Mouse (Mus musculus) liver, postnatal 0 days (tissue): ENCODE results near the gene Spdef. TPM values are rescaled to one million over a fixed set of nuclear protein-coding genes. Genes with fewer than 3 reads are reported as not detected.

Experiments used
- ATAC-seq: fragments of 200-750 bp; cut with Nextera tagmentation; 2 replicates; pipeline ENCODE4 v1.8.0; 2017; ENCODE audit warnings: mild to moderate bottlenecking, moderate library complexity
- DNase-seq: peaks from one replicate; pipeline ENCODE4 v3.0.0-alpha.2; 2016
- H3K27ac ChIP-seq: fragments of 300-500 bp; sonication (generic); 2 replicates; pipeline ENCODE4 v1.5.1; 2014; ENCODE audit warnings: antibody characterized with exemption, moderate library complexity, mild to moderate bottlenecking, low read depth
- H3K27me3 ChIP-seq: fragments of 300-500 bp; sonication (generic); 2 replicates; pipeline ENCODE4 v1.6.1; 2014; ENCODE audit warnings: low read length, control low read depth, mixed read lengths; ENCODE audit not compliant: insufficient read depth
- H3K36me3 ChIP-seq: fragments of 300-500 bp; sonication (generic); replicated peaks from 2 replicates; pipeline ENCODE4 v1.6.1; 2014; ENCODE audit warnings: mild to moderate bottlenecking, control low read depth, low read length, moderate library complexity, mixed read lengths; ENCODE audit not compliant: insufficient read depth
- H3K4me1 ChIP-seq: fragments of 300-500 bp; sonication (generic); 2 replicates; pipeline ENCODE4 v1.6.1; 2014; ENCODE audit warnings: antibody characterized with exemption, mild to moderate bottlenecking, control low read depth; ENCODE audit not compliant: insufficient read depth
- H3K4me2 ChIP-seq: fragments of 300-500 bp; sonication (generic); 2 replicates; pipeline ENCODE4 v1.6.1; 2014; ENCODE audit warnings: low read depth, mild to moderate bottlenecking, low read length, moderate library complexity, mixed read lengths
- H3K4me3 ChIP-seq: fragments of 300-500 bp; sonication (generic); 2 replicates; pipeline ENCODE4 v1.5.1; 2014; ENCODE audit warnings: low read depth, low read length
- H3K9ac ChIP-seq: fragments of 300-500 bp; sonication (generic); replicated peaks from 2 replicates; pipeline ENCODE4 v1.6.1; 2014; ENCODE audit warnings: mild to moderate bottlenecking, moderate library complexity
- H3K9me3 ChIP-seq: fragments of 300-500 bp; sonication (generic); 2 replicates; pipeline ENCODE4 v1.6.1; 2016; ENCODE audit warnings: mild to moderate bottlenecking, control low read depth, low read length, mixed read lengths
- CTCF ChIP-seq: sonication (generic); IDR thresholded peaks from 2 replicates; pipeline ENCODE4 v1.5.1; 2016; ENCODE audit warnings: antibody characterized with exemption, low read depth
- EP300 ChIP-seq: IDR thresholded peaks from 2 replicates; pipeline ENCODE4 v1.6.1; 2016; ENCODE audit warnings: antibody characterized with exemption, low read depth, mild to moderate bottlenecking
- WGBS: fragments of 180-500 bp; shearing (Covaris S2); extraction: QIAGEN DNeasy Blood & Tissue Kit; methylation state at CpG from one replicate; pipeline ENCODE4 v1.1.7; 2014; ENCODE audit not compliant: insufficient replicate concordance; 5-methylcytosine and 5-hydroxymethylcytosine counted together
- polyA plus RNA-seq: library from polyadenylated mRNA; unstranded; fragments of >200 nt; fragmentation: Nextera tagmentation; extraction: Ambion mirVana; gene quantifications from 2 replicates; pipeline ENCODE4 v1.2.1, GENCODE M21; 2015

The Spdef gene
- polyA plus RNA-seq, 1 experiment from 2014 or later = not detected

- ATAC-seq = no peak
These were observed 8.4 kb downstream of the Spdef start for GRCm38 (mm10) chr17:27720326-27720725.

GRCm38 (mm10) chr17:27719663-27720062 is 9.1 kb downstream of the Spdef start:
- Histone ChIP-seq H3K27ac (no peak overlapping the region), H3K9me3 (no peaks in the 10 kb centered on the region), H3K9ac (no peak overlapping the region), H3K4me2 (no peak overlapping the region), H3K4me3 (no peak overlapping the region), H3K27me3 (no peaks in the 10 kb centered on the region), H3K4me1 (peaks cover 8% of the 10 kb centered on the region), H3K36me3 (no peaks in the 10 kb centered on the region)
- DNase-seq (no peak), ATAC-seq (no peak)
- no peak for TF ChIP-seq EP300
- no peak for TF ChIP-seq CTCF
- 64% methylated on average over 14 of the region's 14 CpGs for WGBS

More at GRCm38 (mm10) chr17:27720326-27720725, 8.4 kb downstream of the Spdef start:
- H3K27me3 ChIP-seq = no peaks in the 10 kb centered on the region
- no peak for DNase-seq
- WGBS = 66% methylated on average over 9 of the region's 9 CpGs
- TF ChIP-seq CTCF (no peak), EP300 (no peak)
- H3K9ac ChIP-seq = no peak overlapping the region
- peaks cover 10% of the 10 kb centered on the region for H3K4me1 ChIP-seq
- no peaks in the 10 kb centered on the region for H3K36me3 ChIP-seq
- no peak overlapping the region for H3K27ac ChIP-seq
- H3K9me3 ChIP-seq = no peaks in the 10 kb centered on the region
- H3K4me2 ChIP-seq = no peak overlapping the region
- H3K4me3 ChIP-seq = no peak overlapping the region

- Histone ChIP-seq H3K27me3 (0 out of 2 replicates have a peak, but pooled peaks cover 2% of the 10 kb centered on the region), H3K4me3 (no peak overlapping the region), H3K9ac (no peak overlapping the region), H3K4me1 (peaks cover 8% of the 10 kb centered on the region), H3K4me2 (no peak overlapping the region), H3K9me3 (no peaks in the 10 kb centered on the region), H3K36me3 (no peaks in the 10 kb centered on the region), H3K27ac (no peak overlapping the region)
- DNase-seq (no peak), ATAC-seq (no peak)
- TF ChIP-seq EP300 (no peak), CTCF (0 out of 2 replicates have a peak, but pooled peaks have one; percentile 18)
- 49% methylated on average over 5 of the region's 5 CpGs for WGBS
These were observed 10.5 kb downstream of the Spdef start for GRCm38 (mm10) chr17:27718250-27718649.

GRCm38 (mm10) chr17:27716804-27717203 is 12.0 kb downstream of the Spdef start:
- H3K9me3 ChIP-seq = no peaks in the 10 kb centered on the region
- no peaks in the 10 kb centered on the region for H3K36me3 ChIP-seq
- TF ChIP-seq EP300 (no peak), CTCF (no peak)
- ATAC-seq (peak; percentile 59), DNase-seq (peak; percentile 60)
- 0 out of 2 replicates have a peak overlapping the region, but pooled peaks have one; percentile 3 for H3K4me3 ChIP-seq
- no peak overlapping the region for H3K27ac ChIP-seq
- WGBS = 10% methylated on average over 16 of the region's 16 CpGs
- H3K4me1 ChIP-seq = peaks cover 8% of the 10 kb centered on the region
- no peak overlapping the region for H3K9ac ChIP-seq
- peak overlapping the region; percentile 52 for H3K4me2 ChIP-seq
- H3K27me3 ChIP-seq = 0 out of 2 replicates have a peak, but pooled peaks cover 2% of the 10 kb centered on the region

GRCm38 (mm10) chr17:27712832-27713231 is 15.9 kb downstream of the Spdef start:
- DNase-seq (no peak), ATAC-seq (no peak)
- Histone ChIP-seq H3K36me3 (no peaks in the 10 kb centered on the region), H3K9me3 (no peaks in the 10 kb centered on the region), H3K4me2 (no peak overlapping the region), H3K27me3 (peaks cover 2% of the 10 kb centered on the region; the same call in 1 of the 2 replicates), H3K9ac (no peak overlapping the region), H3K27ac (no peak overlapping the region), H3K4me3 (no peak overlapping the region), H3K4me1 (peaks cover 11% of the 10 kb centered on the region)
- no peak for TF ChIP-seq CTCF
- 79% methylated on average over 1 of the region's 1 CpGs for WGBS

GRCm38 (mm10) chr17:27709650-27710049 is 19.1 kb downstream of the Spdef start:
- Histone ChIP-seq H3K36me3 (no peaks in the 10 kb centered on the region), H3K4me3 (no peak overlapping the region), H3K27me3 (peaks cover 9% of the 10 kb centered on the region; the same call in 1 of the 2 replicates), H3K4me2 (no peak overlapping the region), H3K27ac (no peak overlapping the region), H3K9ac (no peak overlapping the region), H3K4me1 (peaks cover 6% of the 10 kb centered on the region; the same call in 1 of the 2 replicates), H3K9me3 (no peaks in the 10 kb centered on the region)
- TF ChIP-seq CTCF (no peak), EP300 (no peak)
- DNase-seq = no peak
- ATAC-seq = no peak
- WGBS = 63% methylated on average over 5 of the region's 5 CpGs
